ENCODE assay signal across 14 mouse cellular contexts in the genomic region with DNA sequence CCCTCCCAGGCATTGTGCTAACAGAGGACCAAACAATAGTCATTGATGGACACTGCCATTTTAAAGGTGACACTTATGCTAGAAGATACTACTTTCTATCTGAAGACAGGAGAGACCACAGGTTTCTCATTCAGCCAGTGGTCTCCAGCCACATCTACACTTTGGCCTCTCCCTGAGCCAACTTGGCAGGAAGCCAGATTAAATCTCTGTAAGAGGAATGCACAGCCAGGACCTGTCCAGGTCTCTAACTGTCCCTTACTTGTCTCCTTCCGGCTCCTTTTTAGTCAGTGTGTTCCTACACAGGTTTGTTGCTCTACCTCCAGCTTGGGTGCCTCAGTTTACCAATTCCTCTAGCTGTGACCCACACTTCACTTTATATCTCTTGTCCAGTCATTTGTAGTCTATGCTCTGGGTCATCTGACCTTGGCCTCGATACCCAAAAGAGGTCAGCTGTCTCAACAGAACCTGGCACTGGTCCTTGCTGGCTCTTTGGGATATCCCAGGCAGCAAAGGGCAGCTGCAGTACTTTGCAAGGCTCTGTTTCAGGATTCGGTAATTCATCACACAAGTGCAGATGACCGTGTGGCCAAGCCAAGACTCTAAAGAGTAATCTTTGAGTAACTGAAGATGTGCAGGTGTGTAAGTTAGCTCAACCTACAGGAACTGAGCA.
"Had no signal": no experiment of that assay in that cellular context is flagged by ENCODE, and none has a peak within 500 bp of the region (broad histone marks: within the 10 kb centered on the region; RNA-seq: fewer than 3 reads in every experiment).

No protein-coding gene starts in this region.

- H3K4me1 ChIP-seq: liver, embryonic 13.5 days had no signal

- H3K27me3 ChIP-seq: liver, embryonic 13.5 days; lung, embryonic 15.5 days; neural tube, embryonic 15.5 days had no signal

- H3K4me3 ChIP-seq: layer of hippocampus, adult 2 months; limb, embryonic 10.5 days; liver, embryonic 13.5 days; lung, embryonic 15.5 days; myocyte; neural tube, embryonic 15.5 days had no signal

- ATAC-seq: inflammation-experienced regulatory T-cells, adult 6 months; intestine, postnatal 0 days; liver, postnatal 0 days had no signal

- H3K36me3 ChIP-seq: limb, embryonic 10.5 days; liver, embryonic 13.5 days; lung, embryonic 15.5 days; neural tube, embryonic 15.5 days had no signal

- H3K9me3 ChIP-seq: limb, embryonic 10.5 days; liver, embryonic 13.5 days; lung, embryonic 15.5 days; neural tube, embryonic 15.5 days had no signal

- DNase-seq: kidney, postnatal 4 days; liver, embryonic 13.5 days; liver, postnatal 0 days; lung, postnatal 14 days; midbrain, embryonic 14.5 days; right cerebral cortex, postnatal 4 days; thymus, postnatal 36 days had no signal

- H3K27ac ChIP-seq: layer of hippocampus, adult 2 months; limb, embryonic 10.5 days; liver, embryonic 13.5 days; lung, embryonic 15.5 days; neural tube, embryonic 15.5 days had no signal

- H3K4me2 ChIP-seq: liver, embryonic 13.5 days; lung, embryonic 15.5 days; neural tube, embryonic 15.5 days had no signal

- H3K9ac ChIP-seq: liver, embryonic 13.5 days; liver, postnatal 0 days; lung, embryonic 15.5 days; neural tube, embryonic 15.5 days had no signal
